Mouse (Mus musculus) A20 (cell line): ENCODE measurements around the gene G6pc3.

Experiments used
- DNase-seq: peaks from one replicate; pipeline ENCODE4 v3.0.0-alpha.2; 2011; ENCODE audit warnings: low read depth, low spot score

Gene G6pc3

DNA sequence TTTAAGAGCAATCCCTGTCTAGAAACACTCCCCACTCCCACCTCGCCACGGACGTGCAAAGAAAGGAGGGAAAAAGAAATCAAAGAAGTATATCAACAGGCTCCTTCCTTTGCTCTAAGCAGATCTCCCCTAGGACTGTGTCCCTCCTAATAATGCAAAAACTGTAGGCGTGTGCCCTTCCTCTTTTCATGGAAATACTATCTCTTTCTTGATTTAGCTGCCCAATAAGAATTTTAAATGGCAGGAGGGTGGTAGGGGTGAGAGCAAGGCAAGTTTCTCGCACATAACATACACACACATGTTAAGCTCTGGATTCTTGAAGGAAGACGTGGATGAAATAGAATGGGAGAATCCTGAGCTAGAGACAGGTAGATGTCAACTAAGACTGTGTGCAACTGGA lies 440 bp upstream of the G6pc3 start:
- no peak for DNase-seq

DNA sequence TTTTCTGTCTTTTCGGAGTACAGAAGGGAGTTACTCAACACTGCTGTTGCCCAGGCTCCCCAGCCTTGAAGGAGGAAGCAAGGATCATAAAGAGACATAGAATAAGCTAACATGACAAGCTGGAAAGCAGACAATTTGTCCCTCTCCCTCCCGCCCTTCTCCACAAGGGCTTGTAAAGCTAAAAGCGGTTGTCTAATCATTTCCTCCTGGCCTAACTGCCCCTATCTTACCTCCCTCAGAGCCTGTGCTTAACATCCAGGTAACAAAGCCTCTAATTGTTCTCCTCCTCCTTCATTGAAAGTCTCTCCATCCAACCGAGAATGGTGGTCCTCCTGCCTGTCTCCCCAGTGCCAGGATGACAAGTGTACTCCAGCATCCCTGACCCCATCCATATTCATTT lies 1.4 kb downstream of the G6pc3 start:
- no peak for DNase-seq

DNA sequence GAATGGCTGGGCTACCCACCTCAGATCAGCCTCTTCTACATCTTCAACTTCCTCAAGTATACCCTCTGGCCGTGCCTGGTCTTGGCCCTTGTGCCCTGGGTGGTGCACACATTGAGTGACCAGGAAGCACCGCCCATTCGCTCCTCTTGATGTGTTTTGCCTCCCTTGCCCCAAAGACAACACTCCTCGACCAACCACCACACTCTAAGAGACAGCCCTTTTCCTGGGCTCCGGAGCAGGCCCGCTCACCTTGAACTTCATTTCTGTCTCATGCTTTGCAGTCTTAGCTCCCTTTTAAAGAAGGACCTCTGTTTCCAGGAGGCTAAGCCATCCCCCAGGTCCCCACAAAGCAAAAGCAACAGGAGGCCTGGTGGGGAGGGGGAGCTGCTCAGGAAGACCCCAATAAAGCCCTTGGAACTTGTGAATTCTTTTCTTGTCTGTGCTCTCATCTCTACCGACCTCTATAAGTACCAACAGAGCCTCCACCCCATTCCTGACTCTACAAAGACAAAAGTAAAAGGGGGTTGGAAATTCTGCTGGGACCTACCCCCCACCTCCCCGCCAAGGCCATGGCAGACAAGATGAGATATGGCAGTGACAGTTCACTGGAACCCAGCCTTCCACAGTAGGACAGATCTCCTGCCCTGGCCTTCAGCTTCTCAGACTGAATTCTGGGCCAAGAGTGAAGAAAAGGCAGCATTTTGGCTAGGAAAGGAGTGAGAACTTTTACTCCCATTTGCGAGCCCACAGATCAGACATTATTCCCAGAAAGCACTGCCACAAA lies 4.4 kb downstream of the G6pc3 start:
- no peak for DNase-seq

DNA sequence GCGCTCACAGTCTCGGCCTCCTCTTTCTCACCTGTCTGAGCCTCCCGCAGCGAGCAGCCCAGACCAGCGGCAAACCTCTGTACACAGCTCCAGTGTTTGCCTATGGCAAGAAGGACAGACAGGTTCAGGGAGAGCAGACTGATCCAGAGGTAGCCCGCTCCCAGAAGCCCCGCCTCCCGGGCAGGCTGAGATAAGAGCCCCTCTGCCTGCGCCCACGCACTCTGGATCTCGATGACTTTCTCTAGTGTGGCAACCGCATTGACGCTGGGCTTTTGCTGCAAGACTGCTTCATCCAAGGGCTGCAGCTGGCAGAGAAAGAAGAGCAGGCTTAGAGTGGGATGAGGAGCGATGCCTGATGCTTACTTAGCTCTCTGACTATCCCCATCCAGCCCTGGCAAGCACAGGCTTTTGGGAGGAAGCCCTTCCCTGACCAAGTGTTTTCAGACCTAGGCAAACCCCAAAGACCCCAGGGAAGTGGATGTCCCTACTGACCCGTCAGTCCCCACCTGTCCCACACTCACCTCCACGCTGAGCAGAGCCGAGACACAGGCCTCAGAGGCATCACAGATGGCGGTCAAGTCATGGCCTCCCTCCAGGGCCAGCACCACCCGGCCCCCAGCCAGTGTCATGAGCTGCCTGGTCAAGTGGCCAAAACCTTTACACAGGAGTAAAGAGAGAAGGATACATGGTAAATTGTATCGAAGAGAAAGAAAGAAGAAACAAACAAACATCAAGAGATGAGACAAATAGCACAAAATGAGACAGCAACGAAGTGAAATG lies 6.8 kb downstream of the G6pc3 start:
- DNase-seq, result no peak

DNA sequence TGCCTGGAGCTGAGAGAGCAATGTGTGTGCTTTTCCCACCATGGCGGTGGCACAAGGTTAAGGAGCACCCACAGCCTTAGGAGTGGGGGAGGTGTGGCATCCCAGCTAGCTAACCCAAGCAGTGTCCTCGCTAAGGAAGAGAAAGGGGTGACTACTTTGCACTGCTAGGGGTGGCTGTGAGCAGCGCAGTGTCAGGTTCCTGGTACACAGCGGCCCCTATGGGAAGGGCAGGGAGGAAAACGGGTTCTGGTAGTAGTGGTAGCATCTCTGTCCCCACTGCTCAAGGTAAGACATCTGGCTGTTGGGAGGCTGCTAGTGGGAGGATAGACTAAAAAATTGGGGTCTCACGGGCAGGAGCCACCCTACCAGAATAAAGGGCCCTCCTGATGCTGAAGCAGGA lies 8.8 kb downstream of the G6pc3 start:
- DNase-seq, result no peak

DNA sequence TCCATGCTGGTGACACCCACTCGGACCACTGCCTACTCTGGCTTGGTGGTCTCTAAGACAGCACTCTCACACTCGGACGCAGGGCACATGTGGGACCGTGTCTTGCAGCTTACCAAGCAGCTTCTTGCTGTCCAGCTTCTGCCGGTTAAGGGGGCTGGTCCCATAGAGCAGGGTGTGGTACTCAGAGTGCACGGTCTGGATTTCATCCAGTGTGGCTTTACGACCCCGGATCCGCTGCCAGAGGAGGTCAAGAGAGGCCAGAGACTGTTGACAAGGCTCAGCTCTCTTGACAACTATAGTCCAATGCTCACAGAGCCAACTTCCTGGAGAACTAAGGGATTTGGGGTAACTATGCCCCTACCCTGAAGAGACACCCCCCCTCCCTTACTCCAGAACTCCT lies 10.4 kb downstream of the G6pc3 start:
- DNase-seq, result no peak

DNA sequence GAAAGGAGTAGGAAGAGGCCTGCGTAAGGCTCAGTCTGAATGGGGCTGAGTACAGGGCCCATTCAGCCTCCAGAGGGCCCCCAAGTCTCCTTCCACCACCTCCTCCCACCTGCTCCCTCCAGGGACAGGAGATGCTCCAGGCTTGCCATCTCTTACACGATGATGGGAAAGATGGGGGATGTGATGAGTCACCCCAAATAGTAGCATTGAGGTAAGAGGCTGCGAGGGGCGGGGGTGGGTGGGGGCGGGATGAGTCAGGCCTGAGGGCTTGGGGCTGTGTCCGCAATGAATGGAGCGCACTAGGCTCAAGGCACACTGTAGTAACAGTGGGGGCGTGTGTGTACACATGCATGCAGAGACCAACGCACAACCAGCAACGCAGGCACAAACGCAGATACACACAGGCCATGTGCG lies 12.0 kb downstream of the G6pc3 start:
- DNase-seq, result no peak

DNA sequence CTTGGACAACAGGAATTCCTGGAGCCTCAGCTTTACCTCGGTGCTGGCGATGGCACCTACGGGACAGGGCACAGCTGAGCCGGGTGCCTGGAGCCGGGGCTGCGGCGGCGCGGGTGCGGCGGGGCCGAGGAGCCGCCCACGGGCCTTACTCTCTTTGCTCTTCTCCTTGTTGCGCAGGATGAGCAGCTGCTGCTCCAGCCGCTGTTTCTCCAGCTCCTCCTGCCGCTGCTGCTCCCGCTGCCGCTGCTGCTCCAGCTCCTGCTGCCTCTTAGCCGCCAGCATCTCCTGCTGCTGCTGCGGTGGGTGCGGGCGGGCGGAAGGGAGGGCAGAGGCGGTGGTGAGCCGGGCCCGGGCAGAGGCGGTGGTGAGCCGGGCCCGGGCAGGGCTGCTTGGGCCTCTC lies 17.1 kb downstream of the G6pc3 start:
- no peak for DNase-seq

DNA sequence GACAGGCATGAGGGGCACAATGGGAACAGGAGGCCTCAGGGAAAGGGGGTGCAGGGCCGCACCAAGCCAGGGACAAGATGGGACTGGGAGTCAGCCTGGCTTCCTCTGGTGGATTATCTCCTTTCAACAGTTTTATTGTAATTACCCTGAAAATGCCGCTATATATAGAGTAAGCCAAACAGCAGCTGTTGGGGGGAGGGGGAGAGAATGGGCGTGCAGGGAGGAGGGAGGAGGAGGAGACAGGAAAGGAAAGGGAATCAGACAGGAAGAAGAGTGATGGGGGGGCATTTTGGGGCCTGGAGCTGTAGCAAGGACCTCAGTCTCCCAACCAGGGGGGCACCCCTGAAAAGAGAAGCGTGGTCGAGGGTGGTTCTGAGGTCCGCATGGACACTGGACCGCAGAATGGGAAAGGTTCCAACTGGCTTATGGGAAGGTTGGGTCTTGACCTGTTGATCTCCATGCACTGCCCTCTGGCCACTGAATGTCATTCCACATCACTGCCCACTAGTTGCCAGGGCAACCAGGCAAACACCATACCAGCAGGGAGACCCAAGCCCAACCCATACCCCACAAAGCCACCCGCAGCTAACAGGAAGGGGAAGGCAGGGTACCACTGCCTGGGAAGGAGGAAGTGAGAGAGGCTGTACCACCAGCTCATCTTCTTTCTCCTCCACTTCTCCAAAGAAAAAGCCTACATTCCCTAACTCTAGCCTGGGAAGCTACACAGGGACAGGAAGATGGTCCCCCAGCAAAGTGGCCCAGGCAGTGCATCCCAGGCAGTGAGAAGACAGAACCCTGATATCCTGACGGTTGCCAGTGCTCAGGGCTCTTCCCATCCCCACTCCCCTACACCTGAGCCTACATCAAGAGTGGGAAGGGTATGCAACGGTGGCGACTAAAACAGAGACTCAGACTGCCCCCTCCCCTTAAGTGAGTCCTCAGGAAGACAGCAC lies 18.7 kb downstream of the G6pc3 start:
- peak; percentile 15 for DNase-seq

DNA sequence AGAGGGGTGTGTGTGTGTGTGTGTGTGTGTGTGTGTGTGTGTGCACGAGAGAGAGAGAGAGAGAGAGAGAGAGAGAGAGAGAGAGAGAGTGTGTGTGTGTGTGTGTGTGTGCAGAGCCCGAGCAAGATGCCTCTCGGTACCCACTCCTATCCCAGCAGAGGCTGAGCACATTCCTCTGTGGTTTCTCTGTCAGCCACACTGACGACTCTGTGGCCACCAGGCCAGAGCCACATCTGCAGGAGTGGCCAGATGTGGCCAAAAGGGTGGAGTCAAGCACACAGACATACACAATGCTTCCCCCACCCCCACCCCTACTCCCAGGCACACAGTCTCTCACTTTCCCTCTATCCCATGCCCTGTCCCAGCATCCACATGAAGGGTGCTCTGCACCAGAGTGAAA lies 19.4 kb downstream of the G6pc3 start:
- DNase-seq, result no peak

DNA sequence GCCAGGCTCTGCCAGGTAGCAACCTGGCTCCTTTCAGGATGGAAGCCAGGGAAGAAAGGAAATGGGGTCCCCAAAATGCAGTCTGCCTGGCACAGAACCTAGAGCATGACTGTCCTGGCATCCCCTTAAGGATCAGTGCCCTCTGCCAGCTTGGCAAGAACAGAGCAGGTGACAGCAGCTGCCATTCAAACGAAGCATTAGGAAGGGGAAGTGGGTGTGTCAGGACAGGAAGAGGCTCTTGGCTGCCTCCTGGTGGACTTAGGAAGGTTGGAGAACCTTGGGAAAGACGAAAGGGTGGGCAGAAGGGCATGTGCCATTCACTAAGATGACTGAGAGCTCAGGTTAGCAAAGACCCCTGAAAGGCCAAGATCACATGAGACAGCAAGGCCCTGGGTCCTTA lies 20.3 kb downstream of the G6pc3 start:
- peak; percentile 66 for DNase-seq

DNA sequence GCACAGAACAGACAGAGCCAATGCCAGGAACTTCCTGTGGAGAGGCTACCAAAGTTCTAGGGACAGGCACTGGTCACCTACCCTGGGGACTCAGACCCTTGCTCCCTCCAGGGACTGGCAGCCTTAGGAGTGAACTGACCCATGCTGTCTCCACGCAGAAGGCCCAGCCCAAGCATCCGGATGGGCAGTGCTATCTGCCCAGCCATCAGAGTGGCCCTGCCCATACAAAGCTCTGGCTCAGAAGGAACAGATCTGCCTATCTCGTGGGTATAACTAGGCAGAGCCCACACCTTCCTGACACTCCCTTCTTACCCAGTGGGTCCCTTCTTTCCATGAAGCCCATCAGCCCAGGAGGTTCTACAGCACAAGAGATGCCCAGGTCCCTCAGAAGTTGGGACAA lies 20.8 kb downstream of the G6pc3 start:
- no peak for DNase-seq

DNA sequence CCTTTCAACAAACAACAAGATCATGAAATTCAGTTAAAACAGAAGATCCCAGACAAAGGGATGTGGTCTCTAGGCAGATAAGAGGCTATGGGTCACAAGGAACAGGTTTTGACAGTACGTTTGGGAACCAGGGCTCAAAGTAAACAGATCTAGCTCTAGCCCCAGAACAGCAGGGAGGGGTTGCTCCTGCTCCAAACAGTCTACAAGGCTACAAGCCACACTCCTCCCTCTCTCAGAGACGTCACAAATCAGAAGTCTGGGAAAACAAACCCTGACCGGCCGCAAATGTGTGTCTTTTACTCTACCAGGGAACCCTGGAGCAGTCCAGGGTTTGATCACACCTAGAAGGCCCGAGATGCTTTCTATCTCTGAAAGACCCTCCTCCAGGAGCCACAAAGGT lies 21.6 kb downstream of the G6pc3 start:
- no peak for DNase-seq

DNA sequence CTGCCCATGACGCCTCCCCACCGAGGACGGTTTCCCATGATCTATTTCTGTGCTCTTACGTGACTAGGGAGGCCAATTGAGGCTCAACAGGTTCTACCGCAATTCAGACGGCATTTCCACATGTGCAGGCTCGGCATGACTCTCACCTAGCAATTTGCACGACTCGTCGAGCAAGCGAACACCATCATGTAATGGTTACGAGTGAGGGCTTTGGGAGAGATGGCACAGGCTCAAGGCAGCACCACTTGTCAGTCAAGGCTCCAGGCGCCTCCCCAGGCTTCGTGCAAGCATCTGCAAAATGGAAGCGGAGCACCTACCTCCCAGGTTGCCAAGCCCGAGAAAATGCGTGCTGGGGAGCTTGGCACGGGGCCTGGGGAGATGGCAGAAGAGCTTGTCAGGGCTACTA lies 22.5 kb downstream of the G6pc3 start:
- DNase-seq, result no peak

DNA sequence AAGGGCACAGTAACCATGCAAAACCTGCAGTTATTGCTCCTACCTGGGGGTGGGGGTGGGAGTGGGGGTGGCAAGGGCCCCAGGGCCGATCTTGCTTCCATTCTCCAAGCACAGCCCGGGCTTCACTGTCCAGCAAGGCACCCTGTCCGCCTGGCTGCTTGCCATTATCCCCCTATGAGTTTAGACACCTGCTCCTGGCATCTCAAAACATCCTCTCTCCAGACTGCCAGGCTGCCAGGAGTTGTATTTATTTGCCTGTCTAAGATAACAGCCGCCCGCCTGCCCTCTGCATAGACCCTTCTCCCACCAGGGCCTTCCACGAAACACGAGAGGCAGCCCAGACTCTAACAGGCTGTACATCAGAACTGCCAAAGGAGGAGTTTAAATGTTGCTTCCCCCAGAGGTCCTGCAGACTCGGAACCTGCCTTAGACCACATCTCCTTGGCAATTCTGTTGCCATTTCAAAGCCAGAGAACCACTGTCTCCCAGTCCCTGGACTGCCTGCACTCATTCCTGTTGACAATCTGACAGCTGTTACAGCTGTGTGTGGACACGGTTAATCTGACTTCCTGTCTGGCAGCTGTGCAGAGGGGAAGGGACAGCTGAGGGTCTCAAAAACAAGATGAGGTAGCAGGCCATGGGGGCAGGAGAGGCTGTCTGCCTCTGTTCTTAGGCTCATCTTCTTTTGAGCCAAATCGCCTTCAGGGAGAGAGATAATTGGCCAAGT lies 25.2 kb downstream of the G6pc3 start:
- DNase-seq, result peak; percentile 9

DNA sequence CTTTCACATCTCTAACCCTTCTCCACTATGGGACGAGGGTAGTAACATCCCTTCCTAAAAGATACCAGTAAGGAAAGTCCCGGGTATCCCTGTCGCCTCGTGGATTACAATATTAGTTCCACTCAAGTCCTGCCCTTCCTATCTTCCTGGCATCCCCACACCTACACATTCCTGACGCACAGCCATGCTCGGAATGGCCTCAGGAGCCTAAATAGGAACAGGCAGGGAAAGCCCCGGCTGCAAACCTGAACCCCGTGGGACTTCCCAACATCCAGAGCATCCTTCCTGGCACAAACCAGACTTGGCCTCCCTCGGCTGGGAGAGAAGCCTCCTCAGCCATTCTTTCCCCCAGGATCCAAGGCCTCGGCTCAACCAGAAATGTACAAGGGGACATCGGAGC lies 26.1 kb downstream of the G6pc3 start:
- no peak for DNase-seq

DNA sequence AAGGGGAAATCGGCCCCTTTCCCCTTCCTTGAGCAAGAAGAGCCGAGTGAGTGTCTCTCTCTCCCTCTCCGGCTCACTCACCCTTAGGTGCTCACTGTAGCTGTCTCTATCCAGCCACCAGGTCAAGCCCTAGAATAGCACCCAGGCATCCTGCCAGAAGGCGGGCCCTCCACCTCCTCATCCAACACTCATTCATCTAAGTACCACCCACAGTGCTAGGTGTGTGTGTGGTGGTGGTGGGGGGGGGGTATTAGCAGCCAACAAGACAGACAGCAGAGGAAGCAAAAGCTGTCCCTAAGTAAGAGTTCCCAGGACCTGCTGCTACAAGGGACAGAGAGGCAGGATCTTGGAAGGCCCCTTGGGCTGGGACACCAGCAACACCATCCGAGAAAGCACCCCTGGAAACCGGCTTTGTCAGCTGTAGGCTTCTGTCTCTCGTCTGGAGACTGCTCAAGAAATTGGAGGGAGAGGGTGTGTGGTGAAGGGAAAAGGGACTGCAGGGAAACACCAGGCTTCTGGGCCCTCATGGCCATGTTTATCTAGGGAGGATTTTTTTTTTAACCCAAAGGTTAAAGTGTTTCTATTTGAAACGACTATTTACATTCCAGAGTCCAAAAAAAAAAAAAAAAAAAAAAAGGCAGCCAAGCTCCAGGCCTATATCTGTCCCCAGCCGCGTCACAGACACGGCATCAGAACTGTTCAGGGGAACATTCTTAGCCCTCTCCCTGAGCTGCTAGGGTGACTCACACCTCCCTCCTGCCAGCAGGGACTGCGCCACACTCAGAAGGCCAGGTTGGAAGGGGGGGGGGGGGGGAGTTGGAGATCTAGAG lies 26.9 kb downstream of the G6pc3 start:
- DNase-seq, result no peak

DNA sequence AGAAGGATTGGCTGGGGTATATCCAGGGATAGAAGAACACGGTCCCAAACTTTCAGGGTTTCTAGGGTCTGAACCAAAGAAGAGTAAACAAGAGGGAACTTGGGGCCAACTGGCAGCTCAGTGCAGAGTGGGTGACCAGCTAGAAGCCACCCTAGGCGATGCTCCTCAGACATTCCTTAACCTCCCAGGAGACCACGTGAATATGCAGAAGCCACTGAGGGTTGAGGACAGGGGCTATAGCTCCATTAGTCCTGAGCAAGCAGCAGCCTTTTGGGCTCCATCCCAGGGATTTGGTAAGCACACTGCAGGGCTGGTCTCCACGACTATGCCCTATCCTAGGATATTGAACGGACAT lies 27.4 kb downstream of the G6pc3 start:
- DNase-seq, result no peak

DNA sequence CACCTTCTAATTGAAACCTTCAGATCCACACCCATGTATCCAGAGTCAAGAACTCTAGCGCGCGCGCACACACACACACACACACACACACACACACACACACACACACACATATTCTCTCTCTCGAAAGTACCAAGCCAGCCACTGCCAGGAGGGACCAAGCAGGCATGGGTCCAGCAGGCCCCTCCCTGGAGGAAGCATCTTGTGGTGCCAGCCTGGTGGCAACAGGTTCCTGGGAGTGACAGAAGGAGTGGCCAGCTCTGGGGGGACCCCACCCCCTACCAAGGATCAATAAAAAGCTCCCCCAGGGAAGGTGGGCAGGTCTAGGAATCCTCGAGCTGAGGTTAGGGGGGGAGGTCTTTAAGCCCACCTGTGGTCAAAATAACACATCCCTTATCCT lies 28.0 kb downstream of the G6pc3 start:
- no peak for DNase-seq

DNA sequence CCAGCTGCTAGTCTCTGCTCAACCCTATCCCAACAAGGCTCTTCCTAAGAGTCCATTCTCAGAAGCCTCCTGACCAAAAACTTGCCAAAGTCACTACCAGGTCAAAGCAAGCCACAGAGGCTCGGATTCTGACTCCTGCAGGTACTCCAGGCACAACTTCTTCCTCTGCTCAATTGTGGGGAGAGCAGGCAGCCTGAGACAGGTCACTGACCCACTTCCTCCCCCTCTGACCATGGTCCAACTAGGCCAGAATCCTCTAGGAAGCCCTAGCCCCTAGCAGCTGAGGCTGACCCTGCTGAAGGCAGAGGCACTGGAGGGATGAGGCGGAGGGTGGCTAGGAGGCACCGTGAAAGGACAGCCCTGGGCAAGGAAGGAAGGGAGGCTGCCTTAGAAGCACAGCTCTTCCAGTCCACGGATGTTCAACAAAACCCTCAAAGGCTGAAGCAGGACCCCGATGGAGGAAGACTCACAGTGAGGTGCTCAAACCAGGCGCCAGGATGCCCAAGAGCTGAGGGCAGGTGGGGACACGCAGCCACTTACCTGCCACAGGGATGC lies 28.5 kb downstream of the G6pc3 start:
- DNase-seq, result no peak
